Mouse (Mus musculus): ENCODE results near the gene Oard1. TPM values are rescaled to one million over a fixed set of nuclear protein-coding genes. Genes with fewer than 3 reads are reported as not detected.

Gene Oard1
- total RNA-seq, 2 experiments from 2014 or later = 12.9 to 14.3 TPM

DNA sequence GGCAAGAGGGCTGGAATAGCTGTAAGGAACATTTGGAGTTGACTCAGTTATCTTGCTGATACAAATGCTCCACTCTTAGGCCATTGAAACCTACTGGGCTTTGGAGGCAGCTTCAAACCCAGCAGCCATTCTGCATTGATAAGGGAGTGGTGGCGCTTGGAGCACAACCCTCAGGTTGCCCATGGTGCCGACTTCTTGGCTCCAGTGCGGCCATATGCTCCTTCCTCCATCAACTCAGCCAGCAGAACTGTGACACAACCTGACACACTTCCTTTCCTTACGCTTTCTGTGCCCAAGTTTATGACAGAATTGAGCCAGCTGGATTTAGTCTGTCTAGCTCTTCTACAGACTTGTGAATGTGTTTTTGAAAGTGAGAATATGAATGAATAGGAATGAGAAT lies 2.7 kb upstream of the Oard1 start:
- no peak for DNase-seq (ENCODE audit: low spot score)
- intact Hi-C loops (cut with DNase I) = no loop called here

DNA sequence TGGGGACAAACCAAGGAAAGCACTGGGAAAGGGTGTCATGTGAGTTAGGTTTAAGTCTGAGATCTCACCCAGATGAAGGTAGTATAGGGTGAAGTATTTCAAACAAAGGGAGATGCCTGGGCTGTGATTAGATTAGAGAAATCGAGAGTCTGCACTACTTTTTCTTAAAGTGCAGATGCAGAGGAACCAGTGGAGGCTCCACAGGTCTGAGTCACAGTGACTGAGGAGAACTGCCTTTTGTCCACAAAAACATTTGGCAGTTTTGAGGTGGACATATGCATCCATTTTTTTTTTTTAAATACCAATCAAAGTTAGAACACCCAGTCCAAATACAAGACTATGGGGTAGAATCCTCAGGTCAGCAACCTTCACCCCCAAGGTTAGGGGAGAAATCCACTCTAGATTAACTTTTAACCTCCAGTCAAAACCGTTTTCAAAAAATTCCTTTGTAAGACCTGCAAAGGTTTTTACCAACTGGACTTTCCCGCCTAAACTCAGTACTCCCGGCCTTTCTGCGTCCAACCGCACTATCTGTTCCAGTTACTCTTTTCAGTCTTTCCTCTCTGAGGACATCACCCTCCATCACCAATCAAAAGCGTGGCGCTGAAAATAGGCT lies 1.8 kb upstream of the Oard1 start:
- intact Hi-C loops (cut with DNase I) = no loop called here
- DNase-seq (ENCODE audit: low spot score) = no peak

DNA sequence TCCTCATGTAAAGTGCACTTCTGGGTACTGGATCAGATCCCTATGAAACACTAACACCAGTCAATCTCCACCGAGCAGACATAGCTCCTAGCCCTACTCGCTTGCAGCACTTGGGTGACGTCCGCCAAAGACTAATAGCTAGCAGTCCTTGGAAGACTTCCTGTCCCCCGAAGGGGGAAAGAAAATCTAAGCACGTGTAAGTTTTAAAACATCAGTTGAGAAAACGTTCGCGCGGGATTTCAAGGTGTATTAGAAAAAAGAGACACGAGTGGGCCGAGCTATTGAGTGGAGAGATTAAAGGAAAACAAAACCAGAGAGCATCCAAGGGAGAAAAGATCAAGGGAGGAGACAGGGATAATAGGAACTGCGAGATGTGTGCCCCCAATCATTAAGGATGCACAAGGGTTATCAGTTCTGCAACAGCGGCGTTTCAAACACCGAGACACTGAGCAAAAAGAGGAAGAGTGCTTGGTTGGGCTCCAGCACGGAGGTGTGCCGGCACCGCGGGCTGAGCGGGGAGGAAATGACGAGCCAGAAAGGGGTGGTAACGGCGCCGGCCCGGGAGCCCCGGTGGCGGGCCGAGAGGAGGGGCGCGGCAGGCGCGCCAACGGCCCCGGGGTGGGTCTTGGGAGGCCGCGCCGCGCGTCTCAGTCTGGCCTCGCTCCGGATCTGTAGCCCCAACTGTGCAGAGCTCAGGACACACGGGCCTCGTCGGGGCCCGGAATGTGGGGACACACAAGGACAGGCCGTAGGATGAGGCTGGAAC lies 1.1 kb upstream of the Oard1 start:
- intact Hi-C loops (cut with DNase I) = no loop called here
- peak; percentile 52 for DNase-seq (ENCODE audit: low spot score)

DNA sequence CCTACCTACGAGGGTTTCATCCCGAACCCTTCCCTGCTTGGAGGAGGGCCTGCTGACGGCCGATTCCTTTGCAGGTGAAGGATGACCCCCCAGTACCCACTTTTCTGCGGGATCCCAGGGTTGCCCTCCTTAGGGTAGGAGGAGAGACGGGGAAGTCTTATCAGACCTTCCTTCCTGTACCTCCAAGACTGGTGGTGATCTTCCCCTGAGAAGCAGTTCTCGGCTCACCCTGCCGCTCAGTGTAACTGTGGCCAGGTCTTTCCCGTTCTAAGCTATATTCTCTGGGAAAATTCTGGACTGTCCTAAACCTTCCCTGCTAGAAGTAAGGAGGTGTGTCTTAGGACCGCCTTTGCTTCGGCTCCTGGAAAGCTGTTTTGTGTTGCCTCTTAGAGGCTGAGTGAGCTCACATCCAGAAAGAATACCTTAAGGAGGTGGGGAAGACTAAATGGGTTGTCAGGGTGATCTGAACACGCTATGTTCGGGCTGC lies 528 bp downstream of the Oard1 start:
- intact Hi-C loops (cut with DNase I) = loop anchor here (2.0 kb wide), 1 partner anchor 18 kb away; no protein-coding TSS in a partner anchor

GRCm38 (mm10) chr17:48411241-48411640 lies 1.4 kb downstream of the Oard1 start:
- DNase-seq (ENCODE audit: low spot score) = no peak
- intact Hi-C loops (cut with DNase I) = loop anchor here (2.0 kb wide), 1 partner anchor 18 kb away; no protein-coding TSS in a partner anchor

More for the DNA sequence above, 528 bp downstream of the Oard1 start:
- no peak for DNase-seq (ENCODE audit: low spot score)

- DNase-seq (ENCODE audit: low spot score) = no peak
- intact Hi-C loops (cut with DNase I) = no loop called here
Observed at GRCm38 (mm10) chr17:48416011-48416410, 6.2 kb downstream of the Oard1 start.

DNA sequence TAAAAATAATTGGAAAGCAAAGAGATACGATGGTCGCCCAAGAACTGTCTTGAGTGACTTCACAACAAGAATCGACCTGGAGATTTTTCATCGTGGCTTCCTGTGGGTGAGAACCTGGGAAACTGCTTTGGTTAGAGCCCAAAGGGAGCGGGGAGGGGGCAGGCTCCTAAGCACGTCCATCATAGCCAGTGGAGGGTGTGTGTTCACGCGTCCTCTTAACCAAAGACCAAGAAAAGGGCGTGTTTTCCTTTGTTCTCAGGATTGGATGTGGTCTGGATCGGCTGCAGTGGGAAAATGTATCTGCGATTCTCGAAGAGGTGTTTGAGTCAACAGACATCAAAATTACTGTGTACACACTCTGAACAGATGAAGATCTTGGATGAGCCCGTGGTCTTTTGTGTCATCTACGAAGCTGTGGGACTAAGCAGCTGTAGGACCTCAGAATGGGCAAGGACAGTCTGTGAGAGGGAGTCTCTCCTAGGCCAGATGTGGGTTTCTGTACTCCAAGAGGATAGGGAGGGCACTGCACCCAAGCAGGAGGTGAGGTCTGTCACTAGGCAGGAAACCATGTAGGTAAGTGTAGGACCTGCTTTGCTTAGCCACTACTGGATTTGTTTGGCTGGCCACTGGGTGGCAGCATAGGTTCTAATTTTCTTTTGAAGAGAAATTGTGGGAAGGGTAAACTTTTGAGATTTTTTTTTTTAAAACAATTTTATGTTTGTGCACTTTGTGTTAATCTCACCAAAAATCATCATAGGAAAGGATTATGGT lies 6.8 kb downstream of the Oard1 start:
- DNase-seq (ENCODE audit: low spot score) = no peak
- intact Hi-C loops (cut with DNase I) = loop anchor here (1.0 kb wide), 2 partner anchors 51 to 186 kb away; no protein-coding TSS in a partner anchor

DNA sequence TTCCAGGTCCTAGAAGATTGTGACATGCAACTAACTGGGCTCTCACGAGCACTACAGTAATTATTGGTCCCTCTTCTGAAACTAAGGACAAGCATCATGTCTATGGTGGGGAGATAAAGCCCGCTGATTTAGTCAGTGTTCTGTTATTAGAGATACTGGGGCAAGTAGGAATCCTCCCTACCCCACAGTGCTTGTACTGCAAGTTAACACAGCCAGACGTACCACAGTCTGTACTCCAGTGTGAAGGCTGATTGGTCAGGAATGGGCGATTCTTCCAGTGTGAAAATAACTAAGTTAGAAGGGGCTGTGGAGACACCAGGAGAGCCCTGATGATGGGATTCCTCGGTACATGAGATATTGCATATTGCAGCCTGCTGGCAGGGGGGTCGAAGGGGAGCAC lies 7.7 kb downstream of the Oard1 start:
- DNase-seq (ENCODE audit: low spot score) = no peak
- intact Hi-C loops (cut with DNase I) = loop anchor here (1.0 kb wide), 2 partner anchors 50 to 185 kb away; no protein-coding TSS in a partner anchor

GRCm38 (mm10) chr17:48418174-48418573 lies 8.4 kb downstream of the Oard1 start:
- intact Hi-C loops (cut with DNase I) = no loop called here
- no peak for DNase-seq (ENCODE audit: low spot score)

DNA sequence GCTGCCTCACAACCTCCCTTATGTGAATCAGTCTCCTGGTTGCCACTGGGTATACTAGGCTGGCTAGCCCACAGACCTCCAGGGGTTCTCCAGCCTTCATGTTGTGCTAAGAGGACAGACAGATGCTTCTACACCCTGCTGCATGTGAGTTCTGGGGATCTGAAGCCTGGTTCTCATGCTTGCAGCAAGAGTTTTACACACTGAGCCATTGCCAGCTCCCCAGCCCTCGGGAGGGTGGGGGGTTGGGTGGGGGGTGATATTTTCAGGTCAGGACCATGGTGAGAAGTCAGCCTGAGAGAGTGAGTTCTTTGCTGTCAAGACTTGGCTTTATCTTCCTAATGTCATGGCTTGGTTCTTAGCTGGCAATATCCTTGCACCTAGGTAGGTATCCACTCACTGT lies 9.0 kb downstream of the Oard1 start:
- intact Hi-C loops (cut with DNase I) = no loop called here
- DNase-seq (ENCODE audit: low spot score) = no peak

- DNase-seq (ENCODE audit: low spot score) = no peak
- intact Hi-C loops (cut with DNase I) = no loop called here
Observed at GRCm38 (mm10) chr17:48419571-48419970, 9.8 kb downstream of the Oard1 start.

DNA sequence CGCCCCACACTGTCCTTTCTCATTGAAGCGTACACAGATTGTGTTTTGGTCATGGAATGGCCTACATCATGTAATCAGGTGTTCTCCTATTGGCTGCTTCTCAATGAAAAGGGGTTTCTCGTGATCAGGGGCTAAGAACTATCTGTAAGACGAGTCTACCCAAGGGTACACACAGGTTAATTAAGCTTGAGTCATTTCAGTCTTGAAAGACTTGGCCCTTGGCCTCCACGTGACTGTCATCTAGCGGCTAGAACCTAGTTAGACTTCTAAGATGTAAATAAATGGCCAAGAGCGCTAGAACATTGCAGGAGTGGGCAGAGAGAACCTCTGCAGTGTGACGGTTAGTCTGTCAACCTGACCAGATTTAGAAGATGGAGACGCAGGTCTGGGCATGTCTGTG lies 14.4 kb downstream of the Oard1 start:
- intact Hi-C loops (cut with DNase I) = no loop called here
- DNase-seq (ENCODE audit: low spot score) = no peak

GRCm38 (mm10) chr17:48425823-48426612 lies 16.2 kb downstream of the Oard1 start:
- no peak for DNase-seq (ENCODE audit: low spot score)

DNA sequence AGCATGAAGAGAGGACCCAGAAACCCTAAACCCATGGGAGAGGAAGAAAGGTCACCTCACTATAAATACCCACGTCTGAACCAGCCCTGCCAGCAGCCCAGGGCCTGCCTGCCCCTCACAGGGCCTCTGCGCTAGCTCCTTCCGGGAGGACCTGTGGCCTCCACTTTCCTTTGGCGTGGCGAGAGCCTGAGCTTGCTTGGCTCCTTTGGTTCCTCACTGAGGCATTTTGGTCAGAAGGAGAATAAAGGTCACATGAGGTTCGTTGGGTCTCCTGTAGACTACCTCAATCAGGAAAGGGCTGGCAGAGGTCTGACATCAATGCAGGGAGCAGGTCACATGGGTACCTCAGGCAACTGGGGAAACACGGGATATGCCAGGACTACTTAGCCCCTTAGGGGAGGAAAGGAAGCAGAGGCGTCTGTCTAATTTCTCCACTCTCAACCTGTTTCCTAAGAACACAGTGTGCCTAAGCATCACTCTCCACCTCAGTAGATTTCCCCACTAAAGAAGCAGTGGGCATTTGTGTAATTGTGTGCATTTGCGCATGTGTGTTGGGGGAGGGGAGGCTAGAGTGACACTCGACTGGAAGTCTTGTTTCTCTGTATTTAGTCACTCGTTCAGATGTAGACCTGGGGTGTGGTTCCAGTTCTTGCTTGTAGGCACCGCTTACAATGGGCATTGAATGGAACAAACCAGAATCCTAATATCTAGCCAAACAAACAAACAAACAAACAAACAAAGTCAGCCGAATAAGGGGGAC lies 17.4 kb downstream of the Oard1 start:
- DNase-seq (ENCODE audit: low spot score) = no peak
- intact Hi-C loops (cut with DNase I) = no loop called here

More at GRCm38 (mm10) chr17:48425823-48426612, 16.2 kb downstream of the Oard1 start:
- intact Hi-C loops (cut with DNase I) = no loop called here

DNA sequence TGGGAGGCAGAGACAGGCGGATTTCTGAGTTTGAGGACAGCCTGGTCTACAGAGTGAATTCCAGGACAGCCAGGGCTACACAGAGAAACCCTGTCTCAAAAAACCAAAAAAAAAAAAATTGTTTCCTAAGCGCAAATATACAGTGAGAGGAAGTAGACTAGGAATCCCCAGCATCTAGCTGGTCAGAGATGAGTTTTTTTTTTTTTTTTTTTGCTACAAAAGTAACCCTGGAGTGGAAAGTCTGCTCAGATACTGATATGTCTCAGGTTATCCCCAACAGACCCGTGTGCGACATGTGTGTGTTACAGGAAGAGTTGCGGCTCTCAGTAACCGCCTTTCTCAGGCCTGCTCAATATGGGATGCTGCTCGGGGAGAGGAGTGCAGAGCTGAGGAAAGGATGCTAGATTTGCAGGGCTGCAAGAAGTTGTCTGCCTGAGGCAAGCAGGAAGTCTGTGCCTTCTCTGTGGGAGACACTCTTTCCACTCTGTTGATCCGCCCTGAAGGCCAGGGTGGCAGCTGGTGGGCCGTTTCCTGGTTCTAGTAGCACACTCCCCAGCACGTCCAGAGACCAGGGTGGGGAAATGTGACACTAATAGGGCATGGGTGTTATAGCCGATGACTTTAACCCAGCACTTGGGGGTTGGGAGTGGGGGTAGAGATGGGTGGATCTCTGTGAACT lies 18.2 kb downstream of the Oard1 start:
- no peak for DNase-seq (ENCODE audit: low spot score)
- intact Hi-C loops (cut with DNase I) = loop anchor here (2.0 kb wide), 1 partner anchor 17 kb away; the partner anchor contains the start of gene Oard1

- intact Hi-C loops (cut with DNase I) = no loop called here
Observed at GRCm38 (mm10) chr17:48430394-48430793, 20.6 kb downstream of the Oard1 start.

GRCm38 (mm10) chr17:48431054-48431453 lies 21.2 kb downstream of the Oard1 start:
- intact Hi-C loops (cut with DNase I) = no loop called here

More at GRCm38 (mm10) chr17:48430394-48430793, 20.6 kb downstream of the Oard1 start:
- no peak for DNase-seq (ENCODE audit: low spot score)

More at GRCm38 (mm10) chr17:48431054-48431453, 21.2 kb downstream of the Oard1 start:
- no peak for DNase-seq (ENCODE audit: low spot score)
